Mouse (Mus musculus) heart, embryonic 16.5 days (tissue): Measurements from ENCODE around the gene Pex6. TPM values are rescaled to one million over a fixed set of nuclear protein-coding genes. Genes with fewer than 3 reads are reported as not detected.

Experiments
- ATAC-seq: fragments of 200-750 bp; cut with Nextera tagmentation; replicated peaks from 2 replicates; pipeline ENCODE4 v1.8.0; 2017; ENCODE audit warnings: moderate number of reproducible peaks; ENCODE audit not compliant: insufficient read depth, low FRiP score; ENCODE audit errors: extremely low read depth
- H3K27ac ChIP-seq: fragments of 300-500 bp; sonication (generic); 2 replicates; pipeline ENCODE4 v1.5.1; 2014; ENCODE audit warnings: mild to moderate bottlenecking, low read length, control low read depth, moderate library complexity
- H3K27me3 ChIP-seq: fragments of 300-500 bp; sonication (generic); 2 replicates; pipeline ENCODE4 v1.6.1; 2014; ENCODE audit warnings: low read length, mixed read lengths; ENCODE audit not compliant: control insufficient read depth, insufficient read depth
- H3K36me3 ChIP-seq: fragments of 300-500 bp; sonication (generic); 2 replicates; pipeline ENCODE4 v1.6.1; 2014; ENCODE audit not compliant: control insufficient read depth, insufficient read depth
- H3K4me1 ChIP-seq: fragments of 300-500 bp; sonication (generic); 2 replicates; pipeline ENCODE4 v1.6.1; 2014; ENCODE audit warnings: low read length, mixed read lengths; ENCODE audit not compliant: control insufficient read depth, insufficient read depth
- H3K4me2 ChIP-seq: fragments of 300-500 bp; sonication (generic); 2 replicates; pipeline ENCODE4 v1.6.1; 2014; ENCODE audit warnings: low read depth, mild to moderate bottlenecking, control low read depth, low read length
- H3K4me3 ChIP-seq: fragments of 300-500 bp; sonication (generic); 2 replicates; pipeline ENCODE4 v1.5.1; 2014; ENCODE audit warnings: mild to moderate bottlenecking, control low read depth, low read length
- H3K9ac ChIP-seq: fragments of 300-500 bp; sonication (generic); 2 replicates; pipeline ENCODE4 v1.6.1; 2014; ENCODE audit warnings: low read length, control low read depth
- H3K9me3 ChIP-seq: fragments of 300-500 bp; sonication (generic); replicated peaks from 2 replicates; pipeline ENCODE4 v1.6.1; 2016; ENCODE audit warnings: low read length; ENCODE audit not compliant: control insufficient read depth
- WGBS: fragments of 180-500 bp; shearing (Covaris S2); extraction: QIAGEN DNeasy Blood & Tissue Kit; methylation state at CpG from one replicate; pipeline ENCODE4 v1.1.7; 2014; 5-methylcytosine and 5-hydroxymethylcytosine counted together
- polyA plus RNA-seq: library from polyadenylated mRNA; unstranded; fragments of >200 nt; fragmentation: Nextera tagmentation; extraction: Ambion mirVana; gene quantifications from 2 replicates; pipeline ENCODE4 v1.2.1, GENCODE M21; 2015

Gene Pex6
- polyA plus RNA-seq, 1 experiment from 2014 or later = 13.3 TPM

DNA sequence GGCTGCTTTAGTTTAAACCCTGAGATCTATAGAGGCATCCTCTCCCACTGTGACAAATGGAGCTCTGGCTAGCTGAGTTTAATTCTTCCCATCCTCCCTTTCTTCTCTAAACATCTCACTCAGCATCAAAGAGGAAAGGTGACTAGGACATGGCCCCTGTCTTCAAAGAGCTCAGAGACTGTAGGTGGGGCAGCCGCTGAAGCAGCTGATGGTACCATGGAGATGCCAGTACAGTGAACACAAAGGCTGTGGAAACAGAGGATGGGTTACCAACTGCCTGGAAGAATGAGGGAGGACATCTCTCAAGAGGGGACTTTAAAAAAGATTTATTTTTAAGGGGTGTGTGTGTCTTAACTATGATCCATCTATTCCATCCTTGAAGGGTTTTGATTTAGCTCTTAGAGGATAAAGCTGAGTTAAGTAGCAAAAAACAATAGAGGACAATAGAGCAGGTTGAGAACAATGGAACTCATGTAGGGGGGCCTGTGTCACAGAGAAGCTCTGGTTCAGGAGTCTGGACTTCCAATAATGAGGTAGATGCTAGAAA, 16.7 kb upstream of the Pex6 start:
- Histone ChIP-seq H3K4me1 (peaks cover 5% of the 10 kb centered on the region; the same call in 1 of the 2 replicates), H3K27me3 (no peaks in the 10 kb centered on the region), H3K27ac (no peak overlapping the region), H3K36me3 (0 out of 2 replicates have a peak, but pooled peaks cover 3% of the 10 kb centered on the region), H3K9me3 (no peaks in the 10 kb centered on the region), H3K9ac (no peak overlapping the region), H3K4me2 (no peak overlapping the region), H3K4me3 (no peak overlapping the region)
- 85% methylated on average over 1 of the region's 1 CpGs for WGBS
- no peak for ATAC-seq

DNA sequence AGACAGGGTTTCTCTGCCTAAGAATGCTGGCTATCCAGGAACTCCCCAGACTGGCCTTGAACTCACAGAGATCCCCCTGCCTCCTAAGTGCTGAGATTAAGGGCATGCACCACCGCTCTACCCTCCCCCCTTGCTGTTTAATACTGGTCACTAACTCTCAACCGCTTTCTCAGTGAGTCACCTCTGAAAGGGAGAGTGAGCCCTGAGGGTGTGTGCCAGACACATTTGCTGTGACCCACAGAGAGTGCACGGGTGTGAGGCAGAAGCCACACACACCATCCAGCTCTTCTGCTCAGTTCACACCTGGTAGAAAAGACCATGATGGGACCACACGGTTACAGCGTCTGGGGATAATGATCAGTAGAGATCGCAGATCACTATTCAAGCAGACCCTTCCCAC, 12.7 kb upstream of the Pex6 start:
- peaks cover 18% of the 10 kb centered on the region for H3K4me1 ChIP-seq
- H3K9ac ChIP-seq = no peak overlapping the region
- no peaks in the 10 kb centered on the region for H3K27me3 ChIP-seq
- H3K4me3 ChIP-seq = no peak overlapping the region
- ATAC-seq = no peak
- H3K27ac ChIP-seq = no peak overlapping the region
- 0 out of 2 replicates have a peak, but pooled peaks cover 3% of the 10 kb centered on the region for H3K36me3 ChIP-seq
- whole genome bisulfite sequencing = 84% methylated on average over 6 of the region's 6 CpGs
- no peaks in the 10 kb centered on the region for H3K9me3 ChIP-seq
- H3K4me2 ChIP-seq = no peak overlapping the region

DNA sequence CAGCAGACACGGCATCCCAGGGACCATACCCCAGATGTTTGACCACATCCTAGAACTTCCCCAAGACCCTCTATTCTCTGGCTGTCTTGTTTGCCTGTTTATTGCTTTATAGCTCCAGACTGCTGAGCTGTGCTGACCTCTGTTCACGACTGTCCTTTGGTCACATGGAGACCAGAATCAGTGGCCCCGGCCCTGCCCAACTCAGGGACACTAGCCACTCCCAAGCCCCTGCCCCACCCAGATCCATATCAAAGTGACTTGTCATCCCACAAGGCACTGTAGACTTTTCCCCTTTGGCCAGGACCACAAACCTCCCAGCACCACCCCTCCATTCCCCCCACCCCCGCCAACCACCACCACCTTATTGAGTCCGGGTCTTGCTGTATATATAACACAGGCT, 12.0 kb upstream of the Pex6 start:
- Histone ChIP-seq H3K27me3 (no peaks in the 10 kb centered on the region), H3K9ac (no peak overlapping the region), H3K27ac (no peak overlapping the region), H3K4me1 (peaks cover 24% of the 10 kb centered on the region), H3K4me2 (no peak overlapping the region), H3K9me3 (no peaks in the 10 kb centered on the region), H3K36me3 (0 out of 2 replicates have a peak, but pooled peaks cover 3% of the 10 kb centered on the region), H3K4me3 (no peak overlapping the region)
- no peak for ATAC-seq
- WGBS = 75% methylated on average over 5 of the region's 5 CpGs

DNA sequence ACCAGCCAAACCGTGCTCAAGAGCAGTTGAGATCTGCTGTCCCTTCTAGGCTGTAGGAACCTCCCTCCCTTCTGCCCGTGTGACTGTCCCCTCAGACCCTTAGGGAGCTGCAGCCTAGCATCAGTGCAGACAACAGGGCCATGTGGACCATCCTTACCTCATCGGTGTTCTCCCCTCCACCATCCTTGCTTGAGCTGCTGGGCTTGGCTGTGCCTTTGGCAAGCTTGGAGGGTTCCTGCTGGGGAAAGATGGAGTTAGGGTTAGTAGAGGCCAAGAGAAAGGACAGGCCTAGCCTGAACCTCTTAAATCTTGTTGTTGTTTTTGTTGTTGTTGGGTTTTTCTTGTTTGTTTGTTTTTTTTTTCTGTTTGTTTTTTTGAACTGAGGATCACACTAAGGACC, 11.4 kb upstream of the Pex6 start:
- Histone ChIP-seq H3K36me3 (0 out of 2 replicates have a peak, but pooled peaks cover 3% of the 10 kb centered on the region), H3K9me3 (no peaks in the 10 kb centered on the region), H3K4me3 (no peak overlapping the region), H3K27me3 (no peaks in the 10 kb centered on the region), H3K27ac (no peak overlapping the region), H3K9ac (no peak overlapping the region), H3K4me2 (no peak overlapping the region), H3K4me1 (peaks cover 24% of the 10 kb centered on the region)
- ATAC-seq = no peak
- 91% methylated on average over 3 of the region's 3 CpGs for WGBS

DNA sequence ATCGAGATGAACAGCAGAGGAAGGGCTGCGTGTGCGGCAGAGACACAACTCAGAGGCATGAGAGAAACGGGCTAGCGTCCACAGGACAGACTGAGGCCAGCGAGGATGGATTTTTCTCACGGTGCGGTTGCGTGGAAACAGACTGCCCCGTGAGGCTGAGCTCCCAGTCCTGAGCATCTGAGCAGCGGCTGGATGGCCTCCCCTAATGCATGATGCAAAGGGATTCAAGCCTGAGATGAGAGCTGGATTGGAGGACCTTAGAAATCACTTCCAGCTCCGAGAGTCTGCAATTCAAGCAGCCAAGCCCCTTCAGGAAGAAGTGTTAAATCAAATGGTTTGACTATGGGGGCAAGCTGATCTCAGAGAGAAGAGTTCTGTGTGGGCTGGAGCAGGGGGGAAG, 9.8 kb upstream of the Pex6 start:
- Histone ChIP-seq H3K9me3 (no peaks in the 10 kb centered on the region), H3K4me3 (no peak overlapping the region), H3K36me3 (no peaks in the 10 kb centered on the region), H3K9ac (no peak overlapping the region), H3K4me2 (no peak overlapping the region), H3K27ac (no peak overlapping the region), H3K4me1 (peaks cover 29% of the 10 kb centered on the region), H3K27me3 (no peaks in the 10 kb centered on the region)
- WGBS = 80% methylated on average over 12 of the region's 12 CpGs
- no peak for ATAC-seq

DNA sequence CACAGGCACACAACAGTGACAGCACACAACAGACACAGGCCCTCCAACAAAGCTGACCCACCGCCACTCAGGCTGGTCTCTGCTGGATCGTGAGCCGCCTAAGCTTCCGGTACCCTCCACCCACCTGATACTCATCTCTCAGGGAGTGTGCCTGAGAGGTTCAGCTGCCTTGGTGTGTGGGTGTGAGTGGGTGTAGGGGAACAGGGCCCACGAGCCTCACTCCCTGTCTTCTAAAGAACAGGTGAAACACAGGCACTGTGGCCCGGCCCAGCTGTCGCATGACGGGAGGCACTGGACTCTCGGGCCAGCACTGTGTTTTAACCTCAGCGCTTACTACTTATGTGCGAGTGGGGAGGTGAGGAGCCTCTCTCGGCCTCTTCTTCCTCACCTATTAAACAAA, 9.2 kb upstream of the Pex6 start:
- H3K36me3 ChIP-seq = no peaks in the 10 kb centered on the region
- H3K27ac ChIP-seq = no peak overlapping the region
- no peaks in the 10 kb centered on the region for H3K9me3 ChIP-seq
- no peak overlapping the region for H3K4me2 ChIP-seq
- ATAC-seq = no peak
- H3K27me3 ChIP-seq = no peaks in the 10 kb centered on the region
- H3K9ac ChIP-seq = no peak overlapping the region
- WGBS = 85% methylated on average over 12 of the region's 12 CpGs
- H3K4me1 ChIP-seq = peaks cover 29% of the 10 kb centered on the region
- no peak overlapping the region for H3K4me3 ChIP-seq

DNA sequence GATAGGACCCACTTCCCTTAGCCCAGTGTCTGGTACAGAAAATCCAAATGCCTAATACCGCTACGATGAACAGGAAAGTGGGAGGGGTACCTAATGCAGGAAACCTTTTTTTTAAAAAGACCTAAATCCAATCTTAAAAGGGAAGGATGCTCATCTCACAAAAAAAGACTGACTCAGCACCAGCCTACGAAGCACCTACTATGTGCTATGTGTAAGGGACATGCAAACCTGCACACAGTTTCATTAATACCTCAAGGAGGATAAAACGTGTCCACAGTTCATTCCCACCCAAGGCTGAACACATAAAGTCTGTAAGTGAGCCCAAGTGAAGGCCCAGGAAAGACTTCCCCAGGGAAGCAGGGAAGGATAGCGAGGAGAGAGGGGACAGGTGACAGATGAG, 8.8 kb upstream of the Pex6 start:
- H3K9ac ChIP-seq = no peak overlapping the region

DNA sequence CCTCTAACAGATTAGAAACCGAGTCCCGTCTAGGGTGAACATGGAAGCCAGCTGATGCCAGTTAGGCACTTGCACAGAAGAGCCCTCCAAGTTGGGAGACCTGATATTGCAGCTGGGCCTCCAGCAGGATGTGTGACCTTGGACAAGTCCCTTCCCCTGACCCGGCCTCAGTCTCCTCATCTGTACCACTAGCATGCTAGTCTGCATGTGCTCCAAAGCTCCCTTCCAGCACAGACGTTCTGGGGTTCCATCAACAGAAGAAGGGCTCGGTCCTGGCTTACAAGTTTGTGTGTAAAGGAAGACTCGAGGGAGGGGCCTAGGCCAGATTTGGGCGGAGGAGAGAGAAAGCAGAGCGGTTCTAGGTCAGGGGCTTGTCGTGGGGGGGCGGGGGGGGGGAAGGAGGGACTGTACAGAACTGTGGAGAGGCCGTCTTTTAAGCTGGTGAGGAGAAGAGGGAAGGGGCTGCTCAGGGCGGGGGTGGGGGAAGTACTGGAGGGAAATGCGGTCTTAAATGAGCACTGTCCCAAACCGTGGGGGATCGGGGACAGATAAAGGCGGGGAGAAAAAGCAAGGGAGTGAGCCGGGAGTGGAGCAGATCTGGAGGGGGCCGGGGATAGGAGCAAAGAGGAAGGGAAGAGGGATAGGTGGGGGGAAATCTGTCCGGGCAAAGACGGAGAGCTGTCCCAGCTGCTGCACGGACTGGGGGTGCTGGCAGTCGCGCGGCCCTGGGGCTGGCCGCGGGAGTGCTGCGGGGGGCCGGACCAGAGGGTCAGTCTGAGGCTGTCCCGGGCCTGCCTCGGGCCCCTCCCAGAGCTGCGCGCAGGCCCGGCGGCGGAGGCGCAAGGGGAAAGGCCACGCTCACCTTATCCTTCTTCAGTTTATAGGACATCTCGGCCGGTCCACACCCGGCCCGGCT, 7.0 kb upstream of the Pex6 start:
- H3K27ac ChIP-seq = peak overlapping the region; percentile 92
- peak; percentile 76 for ATAC-seq
- 3% methylated on average over 38 of the region's 41 CpGs for WGBS
- no peaks in the 10 kb centered on the region for H3K27me3 ChIP-seq
- H3K4me2 ChIP-seq = peak overlapping the region; percentile 65
- no peaks in the 10 kb centered on the region for H3K9me3 ChIP-seq
- peaks cover 24% of the 10 kb centered on the region for H3K4me1 ChIP-seq
- peak overlapping the region; percentile 88 for H3K4me3 ChIP-seq
- peak overlapping the region; percentile 91 for H3K9ac ChIP-seq
- H3K36me3 ChIP-seq = no peaks in the 10 kb centered on the region

More for the DNA sequence above, 8.8 kb upstream of the Pex6 start:
- no peaks in the 10 kb centered on the region for H3K9me3 ChIP-seq
- H3K27ac ChIP-seq = no peak overlapping the region
- H3K27me3 ChIP-seq = no peaks in the 10 kb centered on the region
- 89% methylated on average over 5 of the region's 5 CpGs for WGBS
- H3K36me3 ChIP-seq = no peaks in the 10 kb centered on the region
- H3K4me3 ChIP-seq = no peak overlapping the region
- H3K4me2 ChIP-seq = no peak overlapping the region
- peaks cover 29% of the 10 kb centered on the region for H3K4me1 ChIP-seq
- ATAC-seq = no peak
